Mouse (Mus musculus): ENCODE data around the gene Icam1.
"Not testable (repeated sequence)": the region's sequence is repeated elsewhere in the genome, so short reads cannot be mapped to it uniquely, and the experiment has no call there.

Gene Icam1

DNA sequence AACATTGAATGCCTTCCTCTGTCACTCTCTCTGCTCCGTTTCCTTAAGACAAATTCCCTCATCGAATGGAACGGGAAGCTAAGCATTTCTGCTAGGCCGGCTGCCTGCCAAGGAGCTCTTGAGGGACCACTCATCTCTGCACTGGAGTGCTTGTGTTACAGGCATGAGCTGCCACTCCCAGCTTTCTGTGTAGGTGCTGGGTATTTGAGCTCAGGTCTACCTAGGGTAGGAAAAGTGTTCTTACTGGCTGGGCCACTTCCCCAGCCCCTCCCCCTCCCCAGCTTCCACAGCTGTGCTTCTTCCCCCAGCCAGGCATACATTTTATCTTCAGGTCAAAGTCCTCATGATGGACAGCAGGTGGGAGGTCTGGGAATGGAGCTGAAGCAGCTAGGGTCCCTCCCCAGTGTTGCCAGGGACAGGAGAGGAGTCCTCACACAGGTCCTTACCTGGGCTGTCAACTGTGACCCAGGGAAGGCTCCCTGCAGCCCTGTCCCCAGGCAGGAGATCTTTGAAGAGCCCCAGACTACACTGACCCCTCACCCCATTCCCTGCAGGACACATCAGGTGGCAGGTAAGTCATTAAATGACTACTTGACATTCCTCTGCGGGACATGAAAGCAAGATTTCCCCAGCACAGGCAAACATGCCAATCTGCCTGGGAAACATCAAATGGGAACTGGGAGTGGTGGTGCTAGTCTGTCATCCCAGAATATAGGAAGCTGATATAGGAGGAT lies 22.5 kb upstream of the Icam1 start:
- DNase-seq (ENCODE audit: low spot score): no peak

DNA sequence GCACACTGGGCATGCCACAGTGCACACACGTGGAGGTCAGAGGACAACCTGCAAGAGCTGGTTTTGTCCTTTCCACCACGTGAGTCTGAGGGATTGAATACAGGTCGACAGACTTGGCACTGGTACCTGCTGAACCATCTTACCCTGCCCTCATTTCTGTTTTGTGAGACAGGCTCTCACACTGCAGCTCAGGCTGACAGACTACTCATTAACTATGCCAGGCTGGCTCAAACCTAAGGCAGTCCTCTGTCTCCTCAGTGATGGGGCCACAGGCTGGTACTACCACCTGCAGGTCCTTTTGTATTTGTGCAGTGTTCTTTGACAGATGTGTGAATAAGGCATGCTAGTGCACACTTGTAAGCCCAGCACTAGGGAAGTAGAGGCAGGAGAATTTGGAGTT lies 20.7 kb upstream of the Icam1 start:
- no peak for DNase-seq (ENCODE audit: low spot score)

GRCm38 (mm10) chr9:20997065-20997464 lies 18.7 kb upstream of the Icam1 start:
- no peak for DNase-seq (ENCODE audit: low spot score)

GRCm38 (mm10) chr9:20998337-20998736 lies 17.4 kb upstream of the Icam1 start:
- not testable (repeated sequence) for DNase-seq (ENCODE audit: low spot score)

- no peak for DNase-seq (ENCODE audit: low spot score)
Measured at GRCm38 (mm10) chr9:21000811-21001210, 15.0 kb upstream of the Icam1 start.

GRCm38 (mm10) chr9:21001651-21002200 lies 14.1 kb upstream of the Icam1 start:
- DNase-seq (ENCODE audit: low spot score): no peak

DNA sequence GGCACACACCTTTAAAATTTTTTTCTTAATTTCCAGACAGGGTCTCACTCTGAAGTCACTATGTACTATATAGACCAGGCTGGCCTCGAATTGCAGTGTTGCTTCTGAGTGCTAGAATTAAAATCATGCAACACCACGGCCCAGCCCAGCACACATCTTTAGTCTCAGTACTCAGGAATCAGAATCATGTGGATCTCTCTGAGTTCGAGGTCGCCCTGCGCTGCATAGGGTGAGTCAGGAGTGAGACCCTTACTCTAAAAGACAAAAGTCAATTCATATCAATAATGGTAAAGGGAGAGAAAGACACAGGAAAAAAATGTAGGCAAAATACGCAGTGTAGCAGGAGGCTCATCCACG lies 13.5 kb upstream of the Icam1 start:
- no peak for DNase-seq (ENCODE audit: low spot score)

GRCm38 (mm10) chr9:21002627-21003551 lies 12.9 kb upstream of the Icam1 start, which contains the start of gene Mrpl4:
Gene Mrpl4 (plus strand): TSS chr9:21002738.
- peak; percentile 71 for DNase-seq (ENCODE audit: low spot score)

DNA sequence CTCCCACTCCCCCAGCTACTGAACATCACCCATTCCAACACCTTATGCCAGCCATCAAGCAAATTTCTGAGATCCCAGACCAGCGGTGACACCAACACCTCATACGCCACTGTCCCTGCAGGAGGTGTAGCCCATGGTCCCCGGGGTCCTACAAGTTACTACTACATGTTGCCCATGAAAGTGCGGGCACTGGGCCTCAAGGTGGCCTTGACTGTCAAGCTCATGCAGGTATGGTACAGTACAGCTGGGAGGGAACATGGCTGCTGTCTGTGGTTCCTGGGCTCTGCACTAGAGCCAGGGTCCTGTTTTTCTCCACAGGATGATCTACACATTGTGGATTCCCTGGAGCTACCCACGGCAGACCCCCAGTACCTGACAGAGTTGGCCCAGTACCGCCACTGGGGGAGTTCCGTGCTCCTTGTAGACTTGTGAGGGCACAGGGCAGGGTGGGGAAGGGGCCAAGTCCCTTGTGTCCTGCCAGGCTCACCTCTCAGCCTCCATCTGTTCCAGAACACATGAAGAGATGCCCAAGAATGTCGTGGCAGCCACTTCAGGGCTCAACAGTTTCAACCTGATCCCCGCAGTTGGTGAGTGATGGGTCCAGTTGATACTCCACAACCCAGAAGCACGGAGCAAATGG lies 8.4 kb upstream of the Icam1 start:
- DNase-seq (ENCODE audit: low spot score): no peak

DNA sequence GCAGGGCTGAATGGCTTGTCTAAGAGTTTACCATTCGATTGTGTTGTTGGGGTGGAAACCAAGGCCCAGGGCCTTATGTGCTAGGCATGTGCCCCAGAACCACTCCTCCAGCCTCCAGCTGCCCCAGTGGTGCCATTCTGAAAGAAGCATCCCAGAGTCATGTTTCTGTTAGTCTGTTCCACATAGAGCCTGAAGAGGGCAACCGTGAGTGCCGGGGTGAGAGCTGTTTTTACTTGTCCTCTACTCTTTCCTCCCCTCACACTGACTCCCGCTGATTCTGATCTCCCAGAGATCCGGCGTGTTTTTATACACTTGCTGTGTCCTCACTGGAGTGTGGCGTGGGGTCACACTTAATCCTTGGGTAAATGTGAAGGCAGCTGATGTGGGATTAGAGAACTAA lies 7.8 kb upstream of the Icam1 start:
- no peak for DNase-seq (ENCODE audit: low spot score)

GRCm38 (mm10) chr9:21010362-21010761 lies 5.4 kb upstream of the Icam1 start:
- no peak for DNase-seq (ENCODE audit: low spot score)

DNA sequence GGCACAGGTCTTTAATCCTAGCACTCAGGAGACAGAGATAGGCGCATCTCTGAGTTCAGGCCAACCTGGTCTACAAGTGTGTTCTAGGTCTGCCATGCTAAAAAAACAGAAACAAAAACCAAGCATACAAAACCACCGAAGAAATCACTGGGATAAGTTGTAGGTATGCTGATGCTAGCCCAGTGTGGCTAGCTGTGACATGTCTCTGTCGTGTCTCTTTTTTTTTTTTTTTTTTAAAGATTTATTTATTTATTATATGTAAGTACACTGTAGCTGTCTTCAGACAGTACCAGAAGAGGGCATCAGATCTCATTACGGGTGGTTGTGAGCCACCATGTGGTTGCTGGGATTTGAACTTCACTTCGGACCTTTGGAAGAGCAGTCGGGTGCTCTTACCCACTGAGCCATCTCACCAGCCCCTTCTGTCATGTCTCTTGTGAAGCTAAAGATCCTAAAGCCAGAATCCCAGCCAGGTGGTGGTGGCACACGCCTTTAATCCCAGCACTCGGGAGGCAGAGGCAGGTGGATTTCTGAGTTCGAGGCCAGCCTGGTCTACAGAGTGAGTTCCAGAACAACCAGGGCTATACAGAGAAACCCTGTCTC lies 4.7 kb upstream of the Icam1 start:
- not testable (repeated sequence) for DNase-seq (ENCODE audit: low spot score)

GRCm38 (mm10) chr9:21011846-21012312 lies 3.9 kb upstream of the Icam1 start:
- no peak for DNase-seq (ENCODE audit: low spot score)

DNA sequence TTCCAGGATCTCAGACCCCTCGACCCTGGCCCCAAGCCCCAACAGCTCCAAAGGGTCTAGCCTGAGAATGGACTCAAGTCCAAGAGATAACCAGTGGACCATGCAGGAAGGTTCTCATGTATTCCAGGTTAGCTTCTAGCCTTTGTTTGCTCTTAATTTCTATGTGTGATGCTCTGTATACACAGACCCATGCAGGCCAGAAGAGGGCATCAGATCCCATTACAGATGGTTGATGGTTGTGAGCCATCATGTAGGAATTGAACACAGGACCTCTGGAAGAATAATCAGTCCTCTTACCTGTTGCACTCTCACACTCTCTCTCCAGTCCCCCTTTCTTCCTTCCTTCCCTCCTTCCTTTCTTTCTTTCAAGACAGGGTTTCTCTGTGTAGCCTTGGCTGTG lies 3.4 kb upstream of the Icam1 start:
- DNase-seq (ENCODE audit: low spot score): no peak

- DNase-seq (ENCODE audit: low spot score): peak; percentile 39
Measured at GRCm38 (mm10) chr9:21014691-21015570, 854 bp upstream of the Icam1 start.

DNA sequence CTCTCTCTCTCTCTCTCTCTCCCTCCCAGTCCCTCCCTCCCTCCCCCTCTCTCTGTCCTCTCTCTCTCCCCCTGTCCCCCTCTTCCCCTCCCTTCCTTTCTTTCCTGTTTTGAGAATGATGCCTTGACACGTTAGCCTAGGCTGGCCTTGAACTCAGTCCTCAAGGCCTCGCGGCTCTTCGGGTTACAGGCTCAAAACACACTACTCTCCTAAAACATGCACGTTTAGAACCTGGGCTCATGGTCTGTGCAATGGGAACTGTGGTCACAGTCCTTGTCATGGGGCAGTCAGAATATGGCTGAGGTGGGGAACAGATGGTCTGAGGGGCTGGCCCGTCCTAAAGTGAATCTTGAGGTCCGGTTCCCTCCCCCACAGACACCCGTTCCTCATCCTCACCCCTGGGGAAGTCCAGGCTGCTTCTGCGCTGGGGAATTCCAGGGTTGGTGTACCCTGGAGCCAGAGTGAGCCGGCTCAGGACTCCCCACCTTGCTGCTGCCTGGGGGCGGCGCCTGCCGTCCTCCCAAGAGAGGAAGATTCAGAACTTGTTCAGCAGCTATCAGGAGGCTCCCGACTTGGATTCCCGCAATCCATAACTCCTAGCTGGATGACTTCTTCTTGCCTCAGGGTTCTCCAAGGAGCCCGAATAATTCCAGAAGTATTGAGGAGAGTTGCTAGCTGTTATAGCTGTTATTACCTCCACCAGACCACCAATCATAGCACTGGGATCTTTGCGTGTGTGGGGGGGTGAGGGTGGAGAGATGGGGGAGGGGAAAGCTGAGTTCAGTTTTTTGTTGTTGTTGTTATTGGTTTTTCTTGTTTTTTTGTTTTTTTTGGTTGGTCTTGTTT lies 769 bp downstream of the Icam1 start:
- DNase-seq (ENCODE audit: low spot score): no peak

DNA sequence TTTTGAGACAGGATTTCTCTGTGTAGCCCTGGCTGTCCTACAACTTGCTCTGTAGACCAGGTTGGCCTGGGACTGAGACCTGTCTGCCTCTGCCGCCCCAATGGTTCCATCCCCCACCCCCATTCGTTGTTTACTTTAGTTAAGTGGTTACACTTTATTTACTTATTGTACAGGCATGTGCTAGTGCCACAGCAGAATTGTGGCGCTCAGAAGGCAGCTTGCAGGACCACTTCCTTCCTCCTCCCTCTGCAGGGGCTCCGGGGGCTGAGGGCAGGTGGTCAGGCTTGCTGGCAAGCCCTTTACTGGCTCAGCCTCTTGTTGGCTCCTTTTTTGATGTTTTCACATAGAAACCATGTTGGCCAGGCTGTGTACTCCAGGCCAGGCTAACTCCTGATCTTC lies 1.4 kb downstream of the Icam1 start:
- no peak for DNase-seq (ENCODE audit: low spot score)

DNA sequence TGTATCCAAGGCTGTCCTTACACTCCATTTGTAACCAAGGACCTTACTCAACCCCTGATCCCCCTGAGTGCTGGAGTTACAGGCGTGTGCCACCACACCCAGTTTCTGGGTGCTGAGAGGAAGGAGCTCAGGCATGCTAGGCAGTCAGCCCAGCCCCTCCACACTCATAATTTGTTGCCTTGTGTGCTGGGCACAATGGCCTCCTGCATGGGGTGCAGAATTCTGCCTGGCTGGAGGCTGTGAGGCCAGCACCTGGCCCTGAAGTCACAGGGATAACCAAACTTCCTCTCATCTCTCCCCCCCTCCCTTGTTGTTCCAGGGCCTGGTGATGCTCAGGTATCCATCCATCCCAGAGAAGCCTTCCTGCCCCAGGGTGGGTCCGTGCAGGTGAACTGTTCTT lies 2.8 kb downstream of the Icam1 start:
- no peak for DNase-seq (ENCODE audit: low spot score)

GRCm38 (mm10) chr9:21021363-21021762 lies 5.6 kb downstream of the Icam1 start:
- DNase-seq (ENCODE audit: low spot score): no peak

DNA sequence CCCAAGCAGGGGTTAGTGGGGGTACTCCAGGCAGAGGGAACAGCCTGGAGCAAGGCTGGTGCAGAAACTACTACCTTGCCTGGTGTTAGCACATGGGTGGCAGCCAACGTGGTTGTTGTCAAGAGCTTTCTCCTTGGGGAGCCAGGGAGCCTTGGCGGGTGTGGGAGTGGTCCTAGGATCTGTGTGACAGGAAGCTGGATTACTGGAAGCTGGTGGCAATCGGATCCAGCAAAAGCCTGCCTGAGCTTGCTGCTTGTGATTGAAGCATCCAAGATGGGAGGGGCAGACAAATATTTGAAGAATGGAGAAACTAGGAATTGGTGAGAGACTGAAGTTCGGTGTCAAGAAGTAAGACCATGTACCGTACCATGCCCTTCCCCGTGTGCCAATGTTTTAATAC lies 6.5 kb downstream of the Icam1 start:
- DNase-seq (ENCODE audit: low spot score): no peak

Data from ovary, postnatal 10 days (tissue).